Mouse (Mus musculus) embryonic facial prominence, embryonic 13.5 days (tissue): ENCODE data around the gene Map3k3. TPM values are rescaled to one million over a fixed set of nuclear protein-coding genes. Genes with fewer than 3 reads are reported as not detected.

ENCODE experiments used
- ATAC-seq: fragments of 200-750 bp; cut with Nextera tagmentation; 2 replicates; pipeline ENCODE4 v1.8.0; 2017; ENCODE audit warnings: low read depth; ENCODE audit not compliant: insufficient number of reproducible peaks, insufficient read depth, low FRiP score, low TSS enrichment
- H3K27ac ChIP-seq: fragments of 300-500 bp; sonication (generic); 2 replicates; pipeline ENCODE4 v1.5.1; 2015; ENCODE audit warnings: moderate library complexity, mild to moderate bottlenecking, inconsistent platforms
- H3K27me3 ChIP-seq: fragments of 300-500 bp; sonication (generic); 2 replicates; pipeline ENCODE4 v1.6.1; 2015; ENCODE audit warnings: mild to moderate bottlenecking, inconsistent platforms
- H3K36me3 ChIP-seq: fragments of 300-500 bp; sonication (generic); 2 replicates; pipeline ENCODE4 v1.6.1; 2015; ENCODE audit warnings: mild to moderate bottlenecking, inconsistent platforms
- H3K4me1 ChIP-seq: fragments of 300-500 bp; sonication (generic); 2 replicates; pipeline ENCODE4 v1.6.1; 2015; ENCODE audit warnings: inconsistent platforms
- H3K4me2 ChIP-seq: fragments of 300-500 bp; sonication (generic); 2 replicates; pipeline ENCODE4 v1.6.1; 2015; ENCODE audit warnings: moderate library complexity, mild to moderate bottlenecking, inconsistent platforms
- H3K4me3 ChIP-seq: fragments of 300-500 bp; sonication (generic); 2 replicates; pipeline ENCODE4 v1.5.1; 2015; ENCODE audit warnings: mild to moderate bottlenecking, inconsistent platforms
- H3K9ac ChIP-seq: fragments of 300-500 bp; sonication (generic); 2 replicates; pipeline ENCODE4 v1.6.1; 2015; ENCODE audit warnings: mild to moderate bottlenecking, inconsistent platforms
- H3K9me3 ChIP-seq: fragments of 300-500 bp; sonication (generic); 2 replicates; pipeline ENCODE4 v1.6.1; 2016; ENCODE audit warnings: inconsistent platforms
- WGBS: fragments of 180-500 bp; shearing (Covaris S2); methylation state at CpG from one replicate; pipeline ENCODE4 v1.1.7; 2015; ENCODE audit warnings: mixed read lengths; 5-methylcytosine and 5-hydroxymethylcytosine counted together
- polyA plus RNA-seq: library from polyadenylated mRNA; unstranded; fragments of >200 nt; fragmentation: Nextera tagmentation; extraction: Ambion mirVana; gene quantifications from 2 replicates; pipeline ENCODE4 v1.2.1, GENCODE M21; 2015

Gene Map3k3
- polyA plus RNA-seq, result 25.1 and 25.6 TPM in 2 replicates

GRCm38 (mm10) chr11:106083708-106084701 is at the start of gene Map3k3:
Map3k3 (plus strand) TSS chr11:106084613.
- H3K27ac ChIP-seq, result peak within 1 kb of the TSS; percentile 99
- peak within 1 kb of the TSS; percentile 74 for H3K4me2 ChIP-seq
- H3K36me3 ChIP-seq, result no peaks in the 10 kb centered on the region
- H3K4me1 ChIP-seq, result peaks cover 16% of the 10 kb centered on the region
- no peaks in the 10 kb centered on the region for H3K27me3 ChIP-seq
- peak; percentile 99 for ATAC-seq
- peak within 1 kb of the TSS; percentile 94 for H3K4me3 ChIP-seq
- no peaks in the 10 kb centered on the region for H3K9me3 ChIP-seq
- H3K9ac ChIP-seq, result peak within 1 kb of the TSS; percentile 94
- whole genome bisulfite sequencing, result under 1% methylated on average over 69 of the region's 69 CpGs

DNA sequence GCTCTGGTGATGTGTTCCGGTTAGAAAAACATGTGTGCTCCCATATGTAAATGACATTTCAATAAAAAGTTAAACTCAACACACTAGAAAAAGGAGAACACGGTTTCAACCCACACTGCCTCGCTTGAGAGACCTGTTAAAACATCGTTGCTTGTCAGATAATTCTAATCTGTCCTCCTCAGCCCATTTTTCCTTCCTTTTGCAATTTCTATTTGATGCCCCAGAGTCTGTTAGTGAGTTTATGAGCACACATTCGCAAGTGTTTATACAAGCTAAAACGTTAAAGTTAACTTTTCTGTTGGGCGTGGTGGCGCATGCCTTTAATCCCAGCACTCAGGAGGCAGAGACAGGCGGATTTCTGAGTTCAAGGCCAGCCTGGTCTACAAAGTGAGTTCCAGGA is 49.4 kb upstream of the Map3k3 start:
- no peak for ATAC-seq
- H3K4me2 ChIP-seq, result no peak overlapping the region
- no peak overlapping the region for H3K4me3 ChIP-seq
- no peaks in the 10 kb centered on the region for H3K27me3 ChIP-seq
- H3K9ac ChIP-seq, result no peak overlapping the region
- H3K27ac ChIP-seq, result no peak overlapping the region
- 86% methylated on average over 9 of the region's 9 CpGs for WGBS
- H3K4me1 ChIP-seq, result peaks cover 33% of the 10 kb centered on the region
- H3K9me3 ChIP-seq, result no peaks in the 10 kb centered on the region
- peaks cover 4% of the 10 kb centered on the region for H3K36me3 ChIP-seq

DNA sequence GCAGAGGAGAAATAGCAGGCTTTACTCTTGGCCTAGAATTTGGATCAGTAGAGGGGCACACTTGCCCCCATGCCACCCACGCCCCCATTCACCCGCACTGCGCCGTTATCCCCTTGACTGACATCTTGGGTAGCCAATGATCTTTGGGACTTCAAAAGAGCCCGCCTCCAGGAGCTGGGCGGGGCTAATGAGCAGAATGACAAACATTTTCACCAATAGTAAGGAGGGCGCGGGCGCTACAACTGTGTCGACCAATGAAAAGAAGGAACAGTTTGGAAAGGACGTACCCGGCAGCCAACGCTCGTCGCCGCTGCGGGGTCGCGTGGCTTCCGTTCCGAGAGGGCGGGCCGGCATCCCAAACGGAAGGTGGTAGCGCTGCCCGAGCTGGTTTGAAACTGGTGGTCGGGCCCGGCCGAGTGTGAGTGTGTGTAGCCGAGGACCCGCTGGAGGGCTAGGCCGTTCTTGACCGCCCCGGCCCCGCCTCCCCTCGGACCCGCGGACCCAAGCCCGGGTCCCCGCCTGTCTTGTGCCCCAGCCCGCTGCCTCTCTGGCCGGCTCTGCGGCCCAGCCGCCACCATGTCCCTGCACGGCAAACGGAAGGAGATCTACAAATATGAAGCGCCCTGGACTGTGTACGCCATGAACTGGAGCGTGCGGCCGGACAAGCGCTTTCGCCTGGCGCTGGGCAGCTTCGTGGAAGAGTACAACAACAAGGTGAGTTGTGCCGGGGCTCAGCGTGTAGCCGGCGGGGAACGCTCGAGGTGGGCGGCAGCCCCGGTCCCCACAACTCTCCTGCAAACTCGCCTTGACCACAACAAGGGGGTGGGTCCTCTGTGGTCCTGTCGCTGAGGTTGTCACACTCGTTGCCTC is 47.6 kb upstream of the Map3k3 start, which contains the start of gene Dcaf7:
Gene Dcaf7 (plus strand): TSS at position 325 of the 870 bp plus-strand sequence.
- Histone ChIP-seq H3K27me3 (no peaks in the 10 kb centered on the region), H3K4me1 (peaks cover 33% of the 10 kb centered on the region), H3K4me2 (peak within 1 kb of the TSS; percentile 88), H3K36me3 (peaks cover 4% of the 10 kb centered on the region), H3K4me3 (peak within 1 kb of the TSS; percentile 99), H3K9me3 (no peaks in the 10 kb centered on the region), H3K9ac (peak within 1 kb of the TSS; percentile 96), H3K27ac (peak within 1 kb of the TSS; percentile 90)
- peak; percentile 98 for ATAC-seq
- WGBS, result under 1% methylated on average over 66 of the region's 66 CpGs

GRCm38 (mm10) chr11:106037418-106037751 is 47.0 kb upstream of the Map3k3 start:
- WGBS, result 0% methylated on average over 13 of the region's 13 CpGs
- Histone ChIP-seq H3K9ac (peak overlapping the region; percentile 96), H3K4me1 (peaks cover 33% of the 10 kb centered on the region), H3K4me2 (peak overlapping the region; percentile 88), H3K9me3 (no peaks in the 10 kb centered on the region), H3K27ac (peak overlapping the region; percentile 90), H3K4me3 (peak overlapping the region; percentile 99), H3K36me3 (peaks cover 4% of the 10 kb centered on the region), H3K27me3 (no peaks in the 10 kb centered on the region)
- no peak for ATAC-seq

- peaks cover 32% of the 10 kb centered on the region for H3K36me3 ChIP-seq
- H3K9me3 ChIP-seq, result no peaks in the 10 kb centered on the region
- no peak overlapping the region for H3K9ac ChIP-seq
- H3K4me2 ChIP-seq, result no peak overlapping the region
- no peaks in the 10 kb centered on the region for H3K27me3 ChIP-seq
- H3K4me3 ChIP-seq, result no peak overlapping the region
- ATAC-seq, result no peak
- H3K27ac ChIP-seq, result no peak overlapping the region
- H3K4me1 ChIP-seq, result 0 out of 2 replicates have a peak, but pooled peaks cover 4% of the 10 kb centered on the region
Measured at GRCm38 (mm10) chr11:106044349-106044748, 40.1 kb upstream of the Map3k3 start.

GRCm38 (mm10) chr11:106045256-106045655 is 39.2 kb upstream of the Map3k3 start:
- Histone ChIP-seq H3K36me3 (peaks cover 36% of the 10 kb centered on the region), H3K4me1 (no peaks in the 10 kb centered on the region), H3K4me3 (no peak overlapping the region), H3K9ac (no peak overlapping the region), H3K27me3 (no peaks in the 10 kb centered on the region), H3K27ac (no peak overlapping the region), H3K9me3 (no peaks in the 10 kb centered on the region), H3K4me2 (no peak overlapping the region)
- WGBS, result 93% methylated on average over 1 of the region's 1 CpGs
- no peak for ATAC-seq

GRCm38 (mm10) chr11:106045780-106046179 is 38.6 kb upstream of the Map3k3 start:
- Histone ChIP-seq H3K4me3 (no peak overlapping the region), H3K36me3 (peaks cover 41% of the 10 kb centered on the region), H3K9me3 (no peaks in the 10 kb centered on the region), H3K27ac (no peak overlapping the region), H3K4me1 (no peaks in the 10 kb centered on the region), H3K9ac (no peak overlapping the region), H3K4me2 (no peak overlapping the region), H3K27me3 (no peaks in the 10 kb centered on the region)
- no peak for ATAC-seq
- 93% methylated on average over 3 of the region's 3 CpGs for WGBS

GRCm38 (mm10) chr11:106046584-106046983 is 37.8 kb upstream of the Map3k3 start:
- 89% methylated on average over 9 of the region's 9 CpGs for WGBS

GRCm38 (mm10) chr11:106053921-106054320 is 30.5 kb upstream of the Map3k3 start:
- no peak overlapping the region for H3K9ac ChIP-seq
- H3K4me2 ChIP-seq, result no peak overlapping the region
- no peak overlapping the region for H3K4me3 ChIP-seq
- no peaks in the 10 kb centered on the region for H3K27me3 ChIP-seq
- no peak for ATAC-seq
- no peaks in the 10 kb centered on the region for H3K4me1 ChIP-seq
- WGBS, result 93% methylated on average over 2 of the region's 2 CpGs
- no peaks in the 10 kb centered on the region for H3K9me3 ChIP-seq
- H3K27ac ChIP-seq, result no peak overlapping the region
- H3K36me3 ChIP-seq, result peaks cover 97% of the 10 kb centered on the region

More at GRCm38 (mm10) chr11:106046584-106046983, 37.8 kb upstream of the Map3k3 start:
- H3K4me3 ChIP-seq, result no peak overlapping the region
- H3K4me1 ChIP-seq, result no peaks in the 10 kb centered on the region
- ATAC-seq, result no peak
- no peak overlapping the region for H3K4me2 ChIP-seq
- peaks cover 49% of the 10 kb centered on the region for H3K36me3 ChIP-seq
- no peaks in the 10 kb centered on the region for H3K9me3 ChIP-seq
- no peak overlapping the region for H3K27ac ChIP-seq
- no peak overlapping the region for H3K9ac ChIP-seq
- H3K27me3 ChIP-seq, result no peaks in the 10 kb centered on the region

- 95% methylated on average over 8 of the region's 8 CpGs for WGBS
- no peak for ATAC-seq
- H3K36me3 ChIP-seq, result peaks cover 97% of the 10 kb centered on the region
Measured at GRCm38 (mm10) chr11:106054600-106054999, 29.8 kb upstream of the Map3k3 start.

DNA sequence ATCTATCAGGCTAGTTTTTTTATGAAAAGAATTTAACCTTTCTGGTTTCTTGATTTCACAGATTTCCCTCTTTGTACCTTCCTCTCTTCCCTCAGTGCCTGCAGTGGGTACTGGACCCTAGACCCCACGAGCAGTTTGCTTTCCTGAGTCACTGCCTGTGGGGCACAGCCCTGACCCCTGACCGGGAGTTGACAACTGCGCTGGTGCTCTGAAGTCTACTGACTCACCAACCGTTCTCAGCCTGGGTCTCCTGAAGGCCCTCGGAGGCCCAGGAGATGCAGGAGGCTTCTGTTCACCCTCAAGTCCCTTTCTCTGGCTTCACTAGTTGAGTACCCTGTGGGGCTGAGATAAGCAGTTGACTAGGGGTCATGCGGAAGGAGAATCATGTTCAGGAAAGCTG is 29.1 kb upstream of the Map3k3 start:
- Histone ChIP-seq H3K9me3 (no peaks in the 10 kb centered on the region), H3K27me3 (no peaks in the 10 kb centered on the region), H3K9ac (no peak overlapping the region), H3K27ac (no peak overlapping the region), H3K36me3 (peaks cover 98% of the 10 kb centered on the region), H3K4me3 (no peak overlapping the region), H3K4me1 (no peaks in the 10 kb centered on the region), H3K4me2 (no peak overlapping the region)
- no peak for ATAC-seq
- 88% methylated on average over 6 of the region's 6 CpGs for WGBS

More at GRCm38 (mm10) chr11:106054600-106054999, 29.8 kb upstream of the Map3k3 start:
- Histone ChIP-seq H3K4me2 (no peak overlapping the region), H3K27me3 (no peaks in the 10 kb centered on the region), H3K27ac (no peak overlapping the region), H3K4me1 (no peaks in the 10 kb centered on the region), H3K9ac (no peak overlapping the region), H3K4me3 (no peak overlapping the region), H3K9me3 (no peaks in the 10 kb centered on the region)
